Mouse (Mus musculus) gastrocnemius, postnatal 10 days (tissue): Measurements from ENCODE around the gene Gm17581. TPM values are rescaled to one million over a fixed set of nuclear protein-coding genes. Genes with fewer than 3 reads are reported as not detected.
"Not testable (repeated sequence)": the region's sequence is repeated elsewhere in the genome, so short reads cannot be mapped to it uniquely, and the experiment has no call there.

ENCODE experiments used
- DNase-seq: peaks from one replicate; pipeline ENCODE4 v3.0.0; 2021; ENCODE audit warnings: mixed read lengths
- long read RNA-seq, 2 experiments: library from polyadenylated mRNA; stranded (forward); transcript quantifications; one replicate each; pipeline ENCODE4 v2.0.0; 2021
- total RNA-seq, 2 experiments: library from RNA; stranded (reverse); gene quantifications; 2 replicates each; pipeline ENCODE4 v1.2.3; 2021

The Gm17581 gene
- total RNA-seq: not detected
- long read RNA-seq, experiment 1: 0 reads
- long read RNA-seq, experiment 2: 0 reads

GRCm38 (mm10) chr2:155735766-155736165, at the start of gene Gm17581:
TSS of gene Gm17581 (minus strand) at chr2:155735866.
- not testable (repeated sequence) for DNase-seq

- DNase-seq: no peak
Measured at GRCm38 (mm10) chr2:155784534-155784933, 48.9 kb upstream of the Gm17581 start.

- no peak for DNase-seq
Measured at GRCm38 (mm10) chr2:155779506-155779905, 43.8 kb upstream of the Gm17581 start.

GRCm38 (mm10) chr2:155779066-155779465, 43.4 kb upstream of the Gm17581 start:
- DNase-seq: no peak

GRCm38 (mm10) chr2:155778004-155778403, 42.3 kb upstream of the Gm17581 start:
- no peak for DNase-seq

- no peak for DNase-seq
Measured at GRCm38 (mm10) chr2:155777688-155777985, 42.0 kb upstream of the Gm17581 start.

- no peak for DNase-seq
Measured at GRCm38 (mm10) chr2:155776824-155777687, 41.4 kb upstream of the Gm17581 start.

GRCm38 (mm10) chr2:155775685-155776263, 40.1 kb upstream of the Gm17581 start:
- peak; percentile 77 for DNase-seq

- DNase-seq: no peak
Measured at GRCm38 (mm10) chr2:155774927-155775684, 39.4 kb upstream of the Gm17581 start, which contains the start of gene Mmp24. TSS of gene Mmp24 (plus strand) at chr2:155775342.

- DNase-seq: no peak
Measured at GRCm38 (mm10) chr2:155774261-155774926, 38.7 kb upstream of the Gm17581 start.

- no peak for DNase-seq
Measured at GRCm38 (mm10) chr2:155773664-155774063, 38.0 kb upstream of the Gm17581 start.

- DNase-seq: peak; percentile 78
Measured at GRCm38 (mm10) chr2:155764679-155765418, 29.2 kb upstream of the Gm17581 start.

GRCm38 (mm10) chr2:155756855-155757566, 21.3 kb upstream of the Gm17581 start:
- DNase-seq: no peak

- DNase-seq: peak; percentile 42
Measured at GRCm38 (mm10) chr2:155755746-155756145, 20.1 kb upstream of the Gm17581 start.

- peak; percentile 37 for DNase-seq
Measured at GRCm38 (mm10) chr2:155751014-155751786, 15.5 kb upstream of the Gm17581 start, which contains the start of gene Procr. TSS of gene Procr (plus strand) at chr2:155751117.

- no peak for DNase-seq
Measured at GRCm38 (mm10) chr2:155749394-155749793, 13.7 kb upstream of the Gm17581 start.

GRCm38 (mm10) chr2:155745487-155745886, 9.8 kb upstream of the Gm17581 start:
- DNase-seq: no peak

GRCm38 (mm10) chr2:155743351-155743750, 7.7 kb upstream of the Gm17581 start:
- no peak for DNase-seq

GRCm38 (mm10) chr2:155742931-155743337, 7.3 kb upstream of the Gm17581 start:
- no peak for DNase-seq

GRCm38 (mm10) chr2:155742211-155742610, 6.5 kb upstream of the Gm17581 start:
- no peak for DNase-seq
